Mouse (Mus musculus): Measurements from ENCODE around the gene Pex14. TPM values are rescaled to one million over a fixed set of nuclear protein-coding genes. Genes with fewer than 3 reads are reported as not detected.

Pex14 gene
- polyA plus RNA-seq, 1 experiment from 2014 or later, result 52.1 TPM

DNA sequence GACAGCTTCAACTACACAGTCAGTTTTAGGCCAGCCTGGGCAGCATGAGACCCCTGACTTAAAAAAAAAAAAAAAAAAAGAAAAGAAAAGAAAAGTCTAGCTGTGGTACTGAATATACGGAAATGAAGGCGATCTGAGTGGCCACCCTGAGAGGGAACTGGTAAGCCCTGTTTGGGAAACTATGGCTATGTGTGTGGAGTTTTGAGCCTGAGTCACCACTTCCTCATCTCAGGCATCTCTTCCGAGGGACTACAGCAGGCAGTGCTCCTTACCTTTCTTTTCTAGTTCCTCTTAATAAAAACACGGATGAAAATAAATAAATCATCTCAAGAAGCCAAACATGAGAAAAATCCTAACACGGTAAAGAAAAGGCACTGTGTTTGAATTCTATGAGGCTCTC is 98.2 kb downstream of the Pex14 start:
- Histone ChIP-seq H3K4me1 (replicated peaks) (peaks cover 7% of the 10 kb centered on the region), H3K27ac (no peak overlapping the region), H3K9me3 (no peaks in the 10 kb centered on the region), H3K4me3 (replicated peaks) (no peak overlapping the region), H3K36me3 (no peaks in the 10 kb centered on the region), H3K9ac (no peak overlapping the region), H3K4me2 (replicated peaks) (no peak overlapping the region), H3K27me3 (replicated peaks) (no peaks in the 10 kb centered on the region)
- ATAC-seq, result no peak
- 67% methylated on average over 5 of the region's 5 CpGs for WGBS

- 93% methylated on average over 6 of the region's 6 CpGs for WGBS
- H3K27ac ChIP-seq, result no peak overlapping the region
- H3K9me3 ChIP-seq, result no peaks in the 10 kb centered on the region
- H3K4me2 ChIP-seq (replicated peaks), result no peak overlapping the region
- no peak for ATAC-seq
- no peak overlapping the region for H3K9ac ChIP-seq
- H3K4me1 ChIP-seq (replicated peaks), result peaks cover 7% of the 10 kb centered on the region
- no peaks in the 10 kb centered on the region for H3K27me3 ChIP-seq (replicated peaks)
- no peak overlapping the region for H3K4me3 ChIP-seq (replicated peaks)
- H3K36me3 ChIP-seq, result no peaks in the 10 kb centered on the region
Measured at GRCm38 (mm10) chr4:149000746-149001145, 98.9 kb downstream of the Pex14 start.

DNA sequence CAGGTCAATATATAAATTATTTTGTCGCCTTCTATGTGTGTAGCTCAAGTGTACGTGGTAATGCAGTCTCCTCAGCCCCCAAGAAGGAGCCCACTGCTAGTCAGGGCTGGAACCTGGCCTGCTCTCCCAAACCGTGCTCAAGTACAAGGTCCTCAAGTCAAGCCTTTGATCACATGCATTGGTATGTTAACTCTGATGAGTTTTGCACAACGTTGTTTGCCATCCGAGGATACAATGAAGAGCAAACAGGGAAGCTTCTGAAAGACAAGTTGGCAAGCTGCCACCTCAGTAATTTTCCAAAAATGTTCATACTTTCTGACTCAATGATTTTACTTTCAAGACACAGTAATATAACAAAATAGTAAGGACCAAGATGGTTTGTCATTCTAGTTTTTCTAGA is 105.7 kb downstream of the Pex14 start:
- Histone ChIP-seq H3K36me3 (no peaks in the 10 kb centered on the region), H3K27me3 (replicated peaks) (no peaks in the 10 kb centered on the region), H3K9ac (no peak overlapping the region), H3K9me3 (no peaks in the 10 kb centered on the region), H3K4me1 (replicated peaks) (no peaks in the 10 kb centered on the region), H3K4me3 (replicated peaks) (no peak overlapping the region), H3K4me2 (replicated peaks) (no peak overlapping the region), H3K27ac (no peak overlapping the region)
- WGBS, result 74% methylated on average over 5 of the region's 5 CpGs
- no peak for ATAC-seq

DNA sequence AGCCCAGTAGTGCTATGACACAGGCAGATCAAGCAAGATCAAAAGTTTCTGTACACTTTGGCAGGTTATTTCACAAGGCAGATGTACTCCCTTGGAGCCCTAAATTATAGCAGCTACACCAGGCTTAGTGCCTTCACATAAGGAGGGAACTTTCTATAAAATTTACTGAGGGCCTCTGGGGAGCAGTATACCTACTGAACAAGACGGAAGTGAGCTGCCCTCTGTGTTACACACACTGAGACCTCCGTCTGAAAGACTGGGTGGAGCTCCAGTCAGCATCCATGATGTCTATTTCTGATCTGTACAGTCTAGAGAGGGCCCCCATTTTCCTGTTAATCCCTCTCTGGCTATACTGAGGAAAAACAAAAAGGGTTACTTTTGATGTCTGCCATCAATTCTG is 109.6 kb downstream of the Pex14 start:
- no peaks in the 10 kb centered on the region for H3K9me3 ChIP-seq
- H3K27ac ChIP-seq, result no peak overlapping the region
- no peaks in the 10 kb centered on the region for H3K36me3 ChIP-seq
- WGBS, result 23% methylated on average over 2 of the region's 2 CpGs
- no peak for ATAC-seq
- H3K4me3 ChIP-seq (replicated peaks), result no peak overlapping the region
- no peaks in the 10 kb centered on the region for H3K27me3 ChIP-seq (replicated peaks)
- H3K4me1 ChIP-seq (replicated peaks), result peaks cover 21% of the 10 kb centered on the region
- H3K4me2 ChIP-seq (replicated peaks), result no peak overlapping the region
- no peak overlapping the region for H3K9ac ChIP-seq

DNA sequence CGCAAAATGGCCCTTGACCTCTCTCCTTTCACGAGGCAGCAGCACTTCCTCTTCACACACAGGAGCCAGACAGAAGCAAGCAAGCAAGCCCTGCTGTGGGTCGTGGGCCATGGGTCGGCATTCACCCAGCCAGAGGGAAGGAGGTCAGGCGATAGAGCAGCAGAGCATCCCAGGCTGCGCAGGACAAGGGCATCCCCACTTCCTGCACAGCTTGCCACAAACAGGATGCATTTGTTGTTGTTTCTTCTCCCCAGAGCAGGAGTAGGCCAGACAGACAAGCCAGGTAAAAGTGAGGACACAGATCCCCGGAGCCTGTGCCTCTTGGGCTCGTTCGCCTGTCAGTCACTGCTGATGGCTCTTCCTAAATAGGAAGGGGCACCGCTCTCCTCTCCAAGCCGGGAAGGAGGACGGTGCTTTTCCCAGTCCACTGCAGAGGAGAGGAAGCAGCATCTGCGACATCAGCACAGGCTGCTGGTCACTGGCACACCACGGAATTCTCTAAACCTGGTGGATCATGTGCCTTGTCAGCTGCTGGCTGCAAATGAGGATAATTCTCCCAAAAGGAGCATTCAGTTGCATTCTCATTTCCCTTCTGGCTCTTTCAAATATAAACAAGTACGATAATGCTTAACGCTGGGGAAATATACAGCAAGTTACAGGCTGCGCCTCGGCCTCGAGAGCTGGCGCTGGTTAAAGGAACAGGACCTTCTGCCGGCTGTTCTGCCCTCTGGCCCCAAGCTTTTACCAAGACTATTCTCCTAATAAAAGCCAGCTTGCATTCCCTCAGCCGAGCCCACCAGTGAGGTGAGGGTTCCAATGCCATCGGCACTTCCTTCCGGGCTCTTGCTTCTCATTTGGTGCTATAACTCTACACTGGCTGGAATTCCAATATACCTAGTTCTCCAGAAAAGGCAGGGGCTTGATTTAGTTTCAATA is 113.9 kb downstream of the Pex14 start:
- Histone ChIP-seq H3K4me3 (replicated peaks) (no peak overlapping the region), H3K36me3 (0 out of 2 replicates have a peak, but pooled peaks cover 3% of the 10 kb centered on the region), H3K27ac (no peak overlapping the region), H3K27me3 (replicated peaks) (no peaks in the 10 kb centered on the region), H3K4me1 (replicated peaks) (peaks cover 21% of the 10 kb centered on the region), H3K4me2 (replicated peaks) (no peak overlapping the region), H3K9ac (no peak overlapping the region), H3K9me3 (no peaks in the 10 kb centered on the region)
- no peak for ATAC-seq
- 46% methylated on average over 24 of the region's 24 CpGs for WGBS

GRCm38 (mm10) chr4:148984701-148985540 is 114.8 kb downstream of the Pex14 start:
- Histone ChIP-seq H3K27ac (no peak overlapping the region), H3K4me1 (replicated peaks) (peaks cover 21% of the 10 kb centered on the region), H3K36me3 (0 out of 2 replicates have a peak, but pooled peaks cover 3% of the 10 kb centered on the region), H3K4me2 (replicated peaks) (no peak overlapping the region), H3K9ac (no peak overlapping the region), H3K4me3 (replicated peaks) (no peak overlapping the region), H3K27me3 (replicated peaks) (no peaks in the 10 kb centered on the region), H3K9me3 (no peaks in the 10 kb centered on the region)
- no peak for ATAC-seq
- 65% methylated on average over 19 of the region's 19 CpGs for WGBS

GRCm38 (mm10) chr4:148982274-148982673 is 117.4 kb downstream of the Pex14 start:
- no peak for ATAC-seq
- H3K4me2 ChIP-seq (replicated peaks), result no peak overlapping the region
- no peaks in the 10 kb centered on the region for H3K27me3 ChIP-seq (replicated peaks)
- no peak overlapping the region for H3K27ac ChIP-seq
- H3K4me3 ChIP-seq (replicated peaks), result no peak overlapping the region
- H3K4me1 ChIP-seq (replicated peaks), result peaks cover 23% of the 10 kb centered on the region
- H3K9ac ChIP-seq, result no peak overlapping the region
- H3K36me3 ChIP-seq, result 0 out of 2 replicates have a peak, but pooled peaks cover 3% of the 10 kb centered on the region
- no peaks in the 10 kb centered on the region for H3K9me3 ChIP-seq
- 79% methylated on average over 6 of the region's 6 CpGs for WGBS

- WGBS, result 77% methylated on average over 11 of the region's 11 CpGs
- H3K9ac ChIP-seq, result no peak overlapping the region
- ATAC-seq, result no peak
Measured at GRCm38 (mm10) chr4:148979837-148980236, 119.8 kb downstream of the Pex14 start.

GRCm38 (mm10) chr4:148978926-148979325 is 120.8 kb downstream of the Pex14 start:
- no peak overlapping the region for H3K4me3 ChIP-seq (replicated peaks)

More at GRCm38 (mm10) chr4:148979837-148980236, 119.8 kb downstream of the Pex14 start:
- Histone ChIP-seq H3K4me2 (replicated peaks) (no peak overlapping the region), H3K4me3 (replicated peaks) (no peak overlapping the region), H3K4me1 (replicated peaks) (peaks cover 4% of the 10 kb centered on the region; the same call in 1 of the 2 replicates), H3K27me3 (replicated peaks) (no peaks in the 10 kb centered on the region), H3K27ac (no peak overlapping the region), H3K9me3 (no peaks in the 10 kb centered on the region), H3K36me3 (0 out of 2 replicates have a peak, but pooled peaks cover 3% of the 10 kb centered on the region)

GRCm38 (mm10) chr4:148978221-148978855 is 121.3 kb downstream of the Pex14 start:
- H3K4me1 ChIP-seq (replicated peaks), result 0 out of 2 replicates have a peak, but pooled peaks cover 4% of the 10 kb centered on the region
- no peak for ATAC-seq
- H3K4me2 ChIP-seq (replicated peaks), result no peak overlapping the region
- 47% methylated on average over 9 of the region's 9 CpGs for WGBS
- no peak overlapping the region for H3K9ac ChIP-seq
- peak overlapping the region; percentile 13; the same call in 1 of the 2 replicates for H3K27ac ChIP-seq
- H3K36me3 ChIP-seq, result no peaks in the 10 kb centered on the region
- H3K4me3 ChIP-seq (replicated peaks), result no peak overlapping the region
- H3K9me3 ChIP-seq, result no peaks in the 10 kb centered on the region
- no peaks in the 10 kb centered on the region for H3K27me3 ChIP-seq (replicated peaks)

More at GRCm38 (mm10) chr4:148978926-148979325, 120.8 kb downstream of the Pex14 start:
- peak overlapping the region; percentile 13; the same call in 1 of the 2 replicates for H3K27ac ChIP-seq
- H3K4me1 ChIP-seq (replicated peaks), result 0 out of 2 replicates have a peak, but pooled peaks cover 4% of the 10 kb centered on the region
- WGBS, result 86% methylated on average over 11 of the region's 11 CpGs
- H3K9me3 ChIP-seq, result no peaks in the 10 kb centered on the region
- H3K4me2 ChIP-seq (replicated peaks), result no peak overlapping the region
- no peak for ATAC-seq
- H3K27me3 ChIP-seq (replicated peaks), result no peaks in the 10 kb centered on the region
- 0 out of 2 replicates have a peak, but pooled peaks cover 3% of the 10 kb centered on the region for H3K36me3 ChIP-seq
- H3K9ac ChIP-seq, result no peak overlapping the region

- no peaks in the 10 kb centered on the region for H3K36me3 ChIP-seq
- H3K9ac ChIP-seq, result no peak overlapping the region
- H3K27me3 ChIP-seq (replicated peaks), result no peaks in the 10 kb centered on the region
- no peak for ATAC-seq
- no peak overlapping the region for H3K4me2 ChIP-seq (replicated peaks)
- H3K27ac ChIP-seq, result no peak overlapping the region
- H3K9me3 ChIP-seq, result no peaks in the 10 kb centered on the region
- WGBS, result 74% methylated on average over 7 of the region's 7 CpGs
- H3K4me3 ChIP-seq (replicated peaks), result no peak overlapping the region
- H3K4me1 ChIP-seq (replicated peaks), result peaks cover 21% of the 10 kb centered on the region
Measured at GRCm38 (mm10) chr4:148974833-148975232, 124.8 kb downstream of the Pex14 start.

GRCm38 (mm10) chr4:148973387-148973786 is 126.3 kb downstream of the Pex14 start:
- no peak overlapping the region for H3K4me3 ChIP-seq (replicated peaks)
- no peak overlapping the region for H3K9ac ChIP-seq
- H3K9me3 ChIP-seq, result no peaks in the 10 kb centered on the region
- H3K4me1 ChIP-seq (replicated peaks), result peaks cover 20% of the 10 kb centered on the region
- no peaks in the 10 kb centered on the region for H3K27me3 ChIP-seq (replicated peaks)
- H3K36me3 ChIP-seq, result no peaks in the 10 kb centered on the region
- no peak for ATAC-seq
- WGBS, result 80% methylated on average over 14 of the region's 14 CpGs
- no peak overlapping the region for H3K4me2 ChIP-seq (replicated peaks)
- H3K27ac ChIP-seq, result no peak overlapping the region
